Mouse (Mus musculus) midbrain, embryonic 14.5 days (tissue): ENCODE measurements around the gene Gstm1. TPM values are rescaled to one million over a fixed set of nuclear protein-coding genes. Genes with fewer than 3 reads are reported as not detected.

Experiments used
- ATAC-seq: fragments of 200-750 bp; cut with Nextera tagmentation; 2 replicates; pipeline ENCODE4 v1.8.0; 2017; ENCODE audit warnings: moderate number of reproducible peaks, moderate library complexity; ENCODE audit not compliant: low FRiP score, low TSS enrichment
- DNase-seq: peaks from one replicate; pipeline ENCODE4 v3.0.0-alpha.2; 2015
- H3K27ac ChIP-seq: fragments of 300-500 bp; sonication (generic); replicated peaks from 2 replicates; pipeline ENCODE4 v1.5.1; 2014; ENCODE audit warnings: mild to moderate bottlenecking, low read depth, low read length, moderate library complexity
- H3K27me3 ChIP-seq: fragments of 300-500 bp; sonication (generic); 2 replicates; pipeline ENCODE4 v1.6.1; 2014; ENCODE audit warnings: low read length, control low read depth, mixed read lengths; ENCODE audit not compliant: control insufficient read depth, insufficient read depth
- H3K36me3 ChIP-seq: fragments of 300-500 bp; sonication (generic); 2 replicates; pipeline ENCODE4 v1.6.1; 2014; ENCODE audit warnings: low read length, control low read depth; ENCODE audit not compliant: control insufficient read depth, insufficient read depth
- H3K4me1 ChIP-seq: fragments of 300-500 bp; sonication (generic); 2 replicates; pipeline ENCODE4 v1.6.1; 2014; ENCODE audit warnings: mild to moderate bottlenecking, antibody characterized with exemption, low read length, control low read depth; ENCODE audit not compliant: control insufficient read depth, insufficient read depth
- H3K4me2 ChIP-seq: fragments of 300-500 bp; sonication (generic); 2 replicates; pipeline ENCODE4 v1.6.1; 2014; ENCODE audit warnings: mild to moderate bottlenecking, low read length, moderate library complexity
- H3K4me3 ChIP-seq: fragments of 300-500 bp; sonication (generic); replicated peaks from 2 replicates; pipeline ENCODE4 v1.5.1; 2014; ENCODE audit warnings: low read depth, low read length
- H3K9ac ChIP-seq: fragments of 300-500 bp; sonication (generic); replicated peaks from 2 replicates; pipeline ENCODE4 v1.6.1; 2014; ENCODE audit warnings: mild to moderate bottlenecking, low read length, moderate library complexity
- H3K9me3 ChIP-seq: fragments of 300-500 bp; sonication (generic); 2 replicates; pipeline ENCODE4 v1.6.1; 2016; ENCODE audit warnings: low read length, control low read depth, mixed read lengths; ENCODE audit not compliant: control insufficient read depth
- WGBS: fragments of 180-500 bp; shearing (Covaris S2); extraction: QIAGEN DNeasy Blood & Tissue Kit; methylation state at CpG from one replicate; pipeline ENCODE4 v1.1.7; 2014; 5-methylcytosine and 5-hydroxymethylcytosine counted together
- polyA plus RNA-seq: library from polyadenylated mRNA; unstranded; fragments of >200 nt; fragmentation: Nextera tagmentation; extraction: Ambion mirVana; gene quantifications from 2 replicates; pipeline ENCODE4 v1.2.1, GENCODE M21; 2014

Gene Gstm1
- polyA plus RNA-seq, 1 experiment from 2014 or later: 58.9 TPM

- no peaks in the 10 kb centered on the region for H3K36me3 ChIP-seq
- no peak overlapping the region for H3K4me2 ChIP-seq
- H3K27ac ChIP-seq: no peak overlapping the region
- no peak overlapping the region for H3K9ac ChIP-seq
- no peaks in the 10 kb centered on the region for H3K27me3 ChIP-seq
- H3K9me3 ChIP-seq: no peaks in the 10 kb centered on the region
- H3K4me1 ChIP-seq: peaks cover 8% of the 10 kb centered on the region; the same call in 1 of the 2 replicates
- no peak overlapping the region for H3K4me3 ChIP-seq
- DNase-seq (no peak), ATAC-seq (no peak)
- WGBS: 92% methylated on average over 2 of the region's 2 CpGs
Observed at GRCm38 (mm10) chr3:108046944-108047655, 29.3 kb upstream of the Gstm1 start.

GRCm38 (mm10) chr3:108044394-108045140, 26.8 kb upstream of the Gstm1 start, which contains the start of gene Gstm4:
Gene Gstm4 (minus strand): TSS chr3:108044894.
- peak within 1 kb of the TSS; percentile 54 for H3K4me3 ChIP-seq
- 9% methylated on average over 29 of the region's 29 CpGs for WGBS

GRCm38 (mm10) chr3:108033156-108033555, 15.4 kb upstream of the Gstm1 start:
- no peak overlapping the region for H3K9ac ChIP-seq
- WGBS: 48% methylated on average over 5 of the region's 5 CpGs
- H3K4me3 ChIP-seq: no peak overlapping the region
- ATAC-seq (no peak), DNase-seq (no peak)
- H3K27me3 ChIP-seq: no peaks in the 10 kb centered on the region
- H3K4me2 ChIP-seq: no peak overlapping the region
- no peak overlapping the region for H3K27ac ChIP-seq
- no peaks in the 10 kb centered on the region for H3K9me3 ChIP-seq
- H3K36me3 ChIP-seq: no peaks in the 10 kb centered on the region
- H3K4me1 ChIP-seq: no peaks in the 10 kb centered on the region

More at GRCm38 (mm10) chr3:108044394-108045140, 26.8 kb upstream of the Gstm1 start, which contains the start of gene Gstm4:
- no peaks in the 10 kb centered on the region for H3K36me3 ChIP-seq
- H3K4me2 ChIP-seq: peak within 1 kb of the TSS; percentile 87
- peak within 1 kb of the TSS; percentile 63; the same call in 1 of the 2 replicates for H3K27ac ChIP-seq
- DNase-seq: peak; percentile 87
- H3K9me3 ChIP-seq: no peaks in the 10 kb centered on the region
- peaks cover 8% of the 10 kb centered on the region; the same call in 1 of the 2 replicates for H3K4me1 ChIP-seq
- H3K9ac ChIP-seq: peak within 1 kb of the TSS; percentile 65
- H3K27me3 ChIP-seq: no peaks in the 10 kb centered on the region
- ATAC-seq: peak; percentile 85

- Histone ChIP-seq H3K36me3 (no peaks in the 10 kb centered on the region), H3K4me1 (no peaks in the 10 kb centered on the region), H3K4me2 (no peak overlapping the region), H3K27ac (no peak overlapping the region), H3K9me3 (no peaks in the 10 kb centered on the region), H3K9ac (no peak overlapping the region), H3K4me3 (no peak overlapping the region), H3K27me3 (no peaks in the 10 kb centered on the region)
- ATAC-seq (no peak), DNase-seq (no peak)
Observed at GRCm38 (mm10) chr3:108032113-108032512, 14.3 kb upstream of the Gstm1 start.

GRCm38 (mm10) chr3:108028641-108029365, 11.0 kb upstream of the Gstm1 start:
- Histone ChIP-seq H3K36me3 (no peaks in the 10 kb centered on the region), H3K4me3 (no peak overlapping the region), H3K9me3 (no peaks in the 10 kb centered on the region), H3K9ac (no peak overlapping the region), H3K27ac (no peak overlapping the region), H3K4me1 (no peaks in the 10 kb centered on the region), H3K27me3 (no peaks in the 10 kb centered on the region), H3K4me2 (no peak overlapping the region)
- ATAC-seq (no peak), DNase-seq (no peak)
- 59% methylated on average over 4 of the region's 4 CpGs for WGBS

GRCm38 (mm10) chr3:108026597-108026996, 8.8 kb upstream of the Gstm1 start:
- Histone ChIP-seq H3K27ac (no peak overlapping the region), H3K27me3 (no peaks in the 10 kb centered on the region), H3K4me2 (no peak overlapping the region), H3K4me1 (no peaks in the 10 kb centered on the region), H3K9ac (no peak overlapping the region), H3K9me3 (no peaks in the 10 kb centered on the region), H3K36me3 (no peaks in the 10 kb centered on the region), H3K4me3 (no peak overlapping the region)
- DNase-seq: no peak
- ATAC-seq: no peak
- 88% methylated on average over 1 of the region's 1 CpGs for WGBS

- 80% methylated on average over 5 of the region's 5 CpGs for WGBS
- Histone ChIP-seq H3K9me3 (no peaks in the 10 kb centered on the region), H3K27me3 (no peaks in the 10 kb centered on the region), H3K36me3 (no peaks in the 10 kb centered on the region), H3K4me3 (no peak overlapping the region), H3K9ac (no peak overlapping the region), H3K27ac (no peak overlapping the region), H3K4me2 (no peak overlapping the region), H3K4me1 (no peaks in the 10 kb centered on the region)
- DNase-seq (peak; percentile 7), ATAC-seq (no peak)
Observed at GRCm38 (mm10) chr3:108026049-108026448, 8.3 kb upstream of the Gstm1 start.

- Histone ChIP-seq H3K4me3 (no peak overlapping the region), H3K9ac (no peak overlapping the region), H3K36me3 (no peaks in the 10 kb centered on the region), H3K9me3 (no peaks in the 10 kb centered on the region), H3K27me3 (no peaks in the 10 kb centered on the region), H3K27ac (no peak overlapping the region), H3K4me2 (no peak overlapping the region), H3K4me1 (no peaks in the 10 kb centered on the region)
- 83% methylated on average over 4 of the region's 4 CpGs for WGBS
- DNase-seq (no peak), ATAC-seq (no peak)
Observed at GRCm38 (mm10) chr3:108025318-108025717, 7.5 kb upstream of the Gstm1 start.
